Mouse (Mus musculus) embryonic stem cell, embryonic (primary cell): ENCODE data around the gene Flg.

ENCODE experiments used
- CTCF ChIA-PET, 4 experiments: fragments of 300-600 bp in 2 of 4; fragments of 350-600 bp in 2 of 4; sonication (Branson Sonifier 250); formaldehyde crosslinking; loops; one replicate each; lab custom pipeline; 2022; ENCODE audit warnings: inconsistent platforms in 2 of 4; lab: Charles Lee
- POLR2A ChIA-PET, 4 experiments: fragments of 300-600 bp in 2 of 4; fragments of 350-600 bp in 2 of 4; sonication (Branson Sonifier 250); formaldehyde crosslinking; loops; one replicate each; lab custom pipeline; 2022; ENCODE audit warnings: antibody characterized with exemption in 4 of 4, inconsistent platforms in 1 of 4; lab: Charles Lee

Flg gene

DNA sequence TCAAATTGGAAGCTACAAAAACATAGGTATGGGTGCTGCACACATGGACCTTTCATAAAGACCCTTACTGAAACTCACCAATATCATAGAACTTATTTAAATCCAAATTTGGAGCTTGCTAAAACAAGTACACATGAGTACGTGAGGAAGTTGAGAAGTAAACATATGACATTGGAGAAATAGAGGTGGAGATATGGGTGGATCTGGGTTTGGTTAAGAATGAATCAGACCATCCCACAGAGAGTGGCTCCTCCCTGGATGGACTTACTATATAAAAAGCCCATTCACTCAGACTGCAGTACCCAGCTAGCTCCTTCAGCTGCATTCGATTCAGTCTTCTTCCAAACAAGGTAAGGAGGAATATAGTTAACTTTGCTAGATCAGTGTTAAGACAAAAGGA, at the start of gene Flg:
TSS of gene Flg (plus strand) at position 301 of the 400 bp plus-strand sequence.
- POLR2A ChIA-PET, result no interaction called here
- CTCF ChIA-PET, result no interaction called here

- CTCF ChIA-PET, result no interaction called here
- POLR2A ChIA-PET, result interaction anchor here in 1 of 4 experiments (0.6 kb wide), 1 partner anchor 92 kb away, joined by 3 read pairs; no protein-coding TSS in a partner anchor
These were observed 24.2 kb downstream of the Flg start for GRCm38 (mm10) chr3:93297542-93297941.

- ChIA-PET POLR2A (no interaction called here), CTCF (no interaction called here)
These were observed 26.5 kb downstream of the Flg start for GRCm38 (mm10) chr3:93299832-93300231.

- POLR2A ChIA-PET, result no interaction called here
- CTCF ChIA-PET, result no interaction called here
These were observed 28.6 kb downstream of the Flg start for GRCm38 (mm10) chr3:93301896-93302295.

GRCm38 (mm10) chr3:93306142-93306541, 32.8 kb downstream of the Flg start:
- ChIA-PET CTCF (interaction anchor here in 3 of 4 experiments (1.0 to 1.6 kb wide), 4 partner anchors 176 to 187 kb away, joined by 3 to 8 read pairs (median 6); no protein-coding TSS in a partner anchor), POLR2A (no interaction called here)

DNA sequence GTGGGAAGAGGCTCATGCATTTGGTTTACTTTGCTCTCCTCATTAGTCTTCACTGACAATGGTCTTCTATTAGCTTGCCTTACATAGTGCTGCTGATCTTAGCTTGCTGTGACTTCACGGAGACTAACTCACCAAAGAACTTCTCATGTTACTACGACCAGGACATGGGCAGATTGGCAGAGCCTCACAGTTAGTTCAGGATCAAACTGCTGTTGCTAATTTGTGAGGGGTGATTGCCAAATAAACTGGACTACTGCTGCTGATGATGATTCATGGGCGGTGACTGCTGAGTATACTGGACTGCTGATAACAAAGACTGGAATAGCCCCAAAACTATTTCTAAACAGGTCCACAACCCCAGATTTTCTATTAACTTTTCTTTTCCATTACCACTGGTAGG, 38.0 kb downstream of the Flg start:
- ChIA-PET POLR2A (no interaction called here), CTCF (no interaction called here)

GRCm38 (mm10) chr3:93314388-93314787, 41.1 kb downstream of the Flg start:
- CTCF ChIA-PET, result no interaction called here
- POLR2A ChIA-PET, result no interaction called here

- POLR2A ChIA-PET, result interaction anchor here in 2 of 4 experiments (0.5 to 0.7 kb wide), 2 partner anchors 55 to 58 kb away, joined by 3 read pairs; no protein-coding TSS in a partner anchor
- CTCF ChIA-PET, result interaction anchor here in 1 of 4 experiments (0.7 kb wide), 1 partner anchor 43 kb away, joined by 4 read pairs; no protein-coding TSS in a partner anchor
These were observed 46.1 kb downstream of the Flg start, which contains the start of gene Hrnr for GRCm38 (mm10) chr3:93319449-93319848. TSS of gene Hrnr (plus strand) at chr3:93319749.

DNA sequence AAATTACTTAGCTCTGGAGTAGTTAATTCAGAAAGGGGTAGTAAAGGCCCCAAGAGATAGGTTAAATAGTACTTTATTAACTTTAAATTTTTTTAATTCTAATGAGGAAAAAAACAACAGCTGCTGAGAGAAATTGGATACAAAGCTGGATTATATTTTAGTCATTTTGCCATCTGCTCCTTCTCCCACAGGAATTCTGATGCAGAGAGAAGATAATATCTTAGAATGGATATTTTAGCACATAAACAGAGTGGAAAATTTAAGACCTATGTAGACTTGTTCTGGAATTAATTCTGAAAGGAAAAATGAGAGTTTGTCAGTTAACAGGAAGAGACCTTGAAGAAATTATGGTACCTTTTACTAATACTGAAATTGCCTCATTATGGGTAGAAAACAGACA, 64.4 kb downstream of the Flg start:
- POLR2A ChIA-PET, result interaction anchor here in 1 of 4 experiments (0.6 kb wide), 1 partner anchor 56 kb away, joined by 3 read pairs; the partner anchor contains the start of gene Rptn
- CTCF ChIA-PET, result interaction anchor here in 1 of 4 experiments (1.4 kb wide), 1 partner anchor 24 kb away, joined by 3 read pairs; no protein-coding TSS in a partner anchor

DNA sequence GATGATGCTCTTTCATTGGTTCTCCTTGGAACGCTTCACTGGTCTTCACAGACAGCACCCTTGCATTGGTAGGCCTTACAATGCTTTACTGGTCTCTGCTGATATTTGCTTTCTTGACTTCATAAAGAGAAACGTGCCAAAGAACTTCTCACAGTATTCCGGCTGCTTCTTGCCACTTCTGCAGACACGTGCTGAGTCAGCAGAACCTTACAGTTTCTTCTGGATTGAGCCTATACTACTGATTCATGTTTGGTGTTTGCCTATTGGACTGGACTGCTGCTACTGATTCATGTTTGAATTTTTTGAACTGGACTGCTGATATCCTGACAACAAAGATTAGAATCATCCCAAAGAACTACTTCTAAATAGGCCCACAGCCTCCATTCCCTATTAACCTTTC, 66.7 kb downstream of the Flg start:
- POLR2A ChIA-PET, result no interaction called here
- CTCF ChIA-PET, result interaction anchor here in 1 of 4 experiments (1.0 to 1.9 kb wide), 2 partner anchors 20 kb away, joined by 5 read pairs; no protein-coding TSS in a partner anchor
